Mouse (Mus musculus) forebrain, embryonic 16.5 days (tissue): ENCODE results near the gene Slc4a4. TPM values are rescaled to one million over a fixed set of nuclear protein-coding genes. Genes with fewer than 3 reads are reported as not detected.

Experiments used
- ATAC-seq: fragments of 200-750 bp; cut with Nextera tagmentation; 2 replicates; pipeline ENCODE4 v1.8.0; 2017; ENCODE audit warnings: mild to moderate bottlenecking, moderate library complexity
- H3K27ac ChIP-seq: fragments of 300-500 bp; sonication (generic); 2 replicates; pipeline ENCODE4 v1.5.1; 2014; ENCODE audit warnings: low read length, control low read depth
- H3K27me3 ChIP-seq: fragments of 300-500 bp; sonication (generic); replicated peaks from 2 replicates; pipeline ENCODE4 v1.6.1; 2014; ENCODE audit warnings: low read length; ENCODE audit not compliant: control insufficient read depth, insufficient read depth
- H3K36me3 ChIP-seq: fragments of 300-500 bp; sonication (generic); 2 replicates; pipeline ENCODE4 v1.6.1; 2014; ENCODE audit not compliant: control insufficient read depth, insufficient read depth
- H3K4me1 ChIP-seq: fragments of 300-500 bp; sonication (generic); replicated peaks from 2 replicates; pipeline ENCODE4 v1.6.1; 2014; ENCODE audit warnings: low read length; ENCODE audit not compliant: control insufficient read depth, insufficient read depth
- H3K4me2 ChIP-seq: fragments of 300-500 bp; sonication (generic); 2 replicates; pipeline ENCODE4 v1.6.1; 2014; ENCODE audit warnings: mild to moderate bottlenecking, low read length, control low read depth
- H3K4me3 ChIP-seq: fragments of 300-500 bp; sonication (generic); replicated peaks from 2 replicates; pipeline ENCODE4 v1.5.1; 2014; ENCODE audit warnings: mild to moderate bottlenecking, low read length, control low read depth
- H3K9ac ChIP-seq: fragments of 300-500 bp; sonication (generic); replicated peaks from 2 replicates; pipeline ENCODE4 v1.6.1; 2014; ENCODE audit warnings: low read depth, low read length, control low read depth
- H3K9me3 ChIP-seq: fragments of 300-500 bp; sonication (generic); 2 replicates; pipeline ENCODE4 v1.6.1; 2016; ENCODE audit warnings: low read length; ENCODE audit not compliant: control insufficient read depth
- whole genome bisulfite sequencing: fragments of 180-500 bp; shearing (Covaris S2); extraction: QIAGEN DNeasy Blood & Tissue Kit; methylation state at CpG from one replicate; pipeline ENCODE4 v1.1.7; 2014; 5-methylcytosine and 5-hydroxymethylcytosine counted together
- polyA plus RNA-seq: library from polyadenylated mRNA; unstranded; fragments of >200 nt; fragmentation: Nextera tagmentation; extraction: Ambion mirVana; gene quantifications from 2 replicates; pipeline ENCODE4 v1.2.1, GENCODE M21; 2015

Slc4a4 gene
- polyA plus RNA-seq, 1 experiment from 2014 or later = 3.8 TPM

DNA sequence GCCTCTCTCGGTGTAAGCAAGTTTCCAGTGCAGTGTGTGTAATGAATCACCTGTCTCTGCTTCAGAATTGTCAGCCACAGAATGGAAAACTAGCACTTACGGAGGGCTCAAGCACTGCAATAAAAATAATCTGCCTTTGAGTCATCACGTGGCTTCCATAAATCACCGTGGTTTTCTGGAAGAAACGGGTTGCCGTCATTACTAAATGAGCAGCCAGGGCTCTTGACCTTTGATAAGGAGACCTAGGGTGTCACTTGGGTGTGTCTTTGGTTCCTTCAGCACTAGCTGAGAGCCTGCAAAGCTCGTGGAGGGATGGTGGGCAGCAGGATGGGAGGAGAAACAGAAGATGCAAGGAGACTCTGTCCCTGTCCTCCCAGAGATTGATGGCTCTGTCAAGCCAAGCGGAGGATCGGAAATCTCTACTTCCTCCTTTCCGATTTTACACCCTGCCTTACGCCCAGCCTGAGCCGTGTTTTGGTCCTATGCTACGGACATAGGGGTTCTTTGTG is 260.7 kb downstream of the Slc4a4 start:
- Histone ChIP-seq H3K27ac (no peak overlapping the region), H3K9ac (no peak overlapping the region), H3K27me3 (no peaks in the 10 kb centered on the region), H3K4me1 (0 out of 2 replicates have a peak, but pooled peaks cover 4% of the 10 kb centered on the region), H3K4me2 (no peak overlapping the region), H3K4me3 (no peak overlapping the region), H3K9me3 (no peaks in the 10 kb centered on the region), H3K36me3 (no peaks in the 10 kb centered on the region)
- 89% methylated on average over 13 of the region's 13 CpGs for WGBS
- ATAC-seq = no peak

DNA sequence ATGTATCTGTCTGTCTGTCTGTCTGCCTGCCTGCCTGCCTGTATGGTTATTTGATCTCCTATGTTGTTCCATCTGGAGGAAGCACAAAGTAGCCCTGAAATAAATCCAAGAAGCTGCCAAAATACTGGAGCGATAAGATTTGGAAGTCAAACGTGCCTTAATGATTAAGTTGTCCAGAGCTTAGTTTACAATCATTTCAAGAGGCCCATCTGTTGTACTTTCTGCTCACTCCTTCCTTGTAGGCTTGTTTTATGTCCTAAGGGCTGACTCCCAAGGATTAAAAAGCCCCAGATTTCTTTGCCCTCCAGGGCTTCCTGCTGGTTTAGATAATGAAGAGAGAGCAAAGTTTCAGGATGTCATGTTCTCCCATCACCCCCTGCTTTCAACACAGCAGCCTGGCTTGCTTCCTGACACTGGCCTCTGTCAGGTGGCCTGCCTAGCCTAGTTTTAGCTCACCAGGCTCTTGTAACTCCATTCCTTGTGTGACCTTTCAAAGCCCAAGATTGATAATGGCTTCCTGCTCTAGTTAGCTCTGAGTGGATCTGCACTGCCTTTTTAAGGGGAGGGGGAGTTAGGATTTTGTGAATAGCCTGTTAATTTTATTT is 262.9 kb downstream of the Slc4a4 start:
- Histone ChIP-seq H3K4me2 (no peak overlapping the region), H3K4me1 (0 out of 2 replicates have a peak, but pooled peaks cover 4% of the 10 kb centered on the region), H3K27ac (no peak overlapping the region), H3K9ac (no peak overlapping the region), H3K4me3 (no peak overlapping the region), H3K9me3 (no peaks in the 10 kb centered on the region), H3K36me3 (no peaks in the 10 kb centered on the region), H3K27me3 (no peaks in the 10 kb centered on the region)
- WGBS = 29% methylated on average over 2 of the region's 2 CpGs
- peak; percentile 59 for ATAC-seq

DNA sequence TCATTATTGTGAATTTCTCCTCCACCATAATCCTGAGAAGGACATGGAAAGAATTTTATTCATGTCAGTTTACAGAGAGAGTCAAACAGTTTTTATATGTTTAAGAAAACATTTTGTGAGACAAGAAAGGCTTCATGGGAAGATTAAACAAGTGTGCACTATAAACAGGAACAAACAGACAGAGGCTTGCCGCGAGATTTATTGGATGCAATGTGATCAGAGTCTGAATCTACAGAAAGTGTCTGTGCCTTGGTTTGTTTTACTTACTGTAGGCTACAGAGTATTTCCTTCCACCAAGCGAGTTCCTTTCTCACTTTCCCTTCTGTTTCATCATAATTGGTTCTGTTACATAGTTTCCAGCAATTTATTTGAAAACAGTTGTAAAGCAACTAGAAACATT is 264.5 kb downstream of the Slc4a4 start:
- H3K9ac ChIP-seq = no peak overlapping the region
- H3K4me2 ChIP-seq = no peak overlapping the region
- no peaks in the 10 kb centered on the region for H3K36me3 ChIP-seq
- 76% methylated on average over 3 of the region's 3 CpGs for WGBS
- no peak for ATAC-seq
- no peaks in the 10 kb centered on the region for H3K9me3 ChIP-seq
- no peaks in the 10 kb centered on the region for H3K27me3 ChIP-seq
- H3K4me1 ChIP-seq = 0 out of 2 replicates have a peak, but pooled peaks cover 2% of the 10 kb centered on the region
- H3K4me3 ChIP-seq = no peak overlapping the region
- H3K27ac ChIP-seq = no peak overlapping the region

DNA sequence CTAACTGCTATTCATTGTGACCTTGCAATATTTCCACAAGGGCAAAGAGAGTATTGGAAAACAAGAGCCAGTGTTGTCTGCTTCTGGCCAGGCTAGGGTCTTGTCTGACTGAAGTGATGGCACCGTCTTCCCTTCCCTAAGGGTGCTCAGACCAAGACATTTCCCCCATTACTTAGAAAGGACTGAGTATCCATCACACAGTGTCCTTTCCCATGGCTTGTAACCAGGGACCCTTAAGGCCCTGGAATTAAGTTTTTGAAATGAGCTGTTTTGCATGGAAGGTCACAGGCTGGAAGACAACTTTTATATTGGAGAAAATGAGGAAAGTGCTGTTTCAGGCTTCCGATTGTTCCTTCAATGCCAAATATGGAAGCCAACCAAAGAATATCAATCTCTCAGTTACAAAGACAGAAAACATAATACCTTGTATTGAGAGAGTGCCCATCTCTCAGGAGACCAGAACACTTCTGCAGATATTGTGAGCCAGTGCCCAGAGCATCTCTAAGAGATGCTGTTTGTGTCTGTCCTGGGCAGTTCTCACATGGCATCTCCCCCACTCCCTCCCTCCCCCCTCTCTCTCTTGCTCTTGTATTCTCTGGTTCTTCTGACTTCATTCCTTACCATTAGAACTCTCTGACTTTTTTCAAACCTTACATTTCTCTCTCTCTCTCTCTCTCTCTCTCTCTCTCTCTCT is 284.6 kb downstream of the Slc4a4 start:
- H3K27ac ChIP-seq = no peak overlapping the region
- ATAC-seq = no peak

DNA sequence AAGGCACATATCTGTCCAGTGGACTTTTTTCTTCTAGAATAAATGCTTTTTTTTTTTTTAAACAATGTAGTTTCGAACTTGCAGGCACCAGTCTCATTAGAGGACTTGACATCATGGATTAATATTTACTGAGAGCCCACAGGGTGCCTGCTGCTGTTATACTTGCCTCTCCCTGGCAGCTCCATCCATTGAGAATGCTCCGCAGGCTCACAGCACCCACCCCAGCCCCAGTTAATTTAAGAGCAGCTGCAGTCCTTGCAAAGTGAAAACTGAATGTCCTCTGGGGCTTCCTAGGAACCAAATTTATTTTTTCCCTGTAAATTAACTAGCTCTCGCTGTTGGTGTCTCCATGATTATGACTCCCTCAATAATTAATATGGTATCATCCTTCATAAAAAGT is 303.4 kb downstream of the Slc4a4 start:
- Histone ChIP-seq H3K27me3 (no peaks in the 10 kb centered on the region), H3K4me2 (no peak overlapping the region), H3K9ac (no peak overlapping the region), H3K27ac (no peak overlapping the region), H3K4me1 (no peaks in the 10 kb centered on the region), H3K4me3 (no peak overlapping the region), H3K9me3 (no peaks in the 10 kb centered on the region), H3K36me3 (no peaks in the 10 kb centered on the region)
- ATAC-seq = no peak
- 35% methylated on average over 3 of the region's 3 CpGs for WGBS

More for the DNA sequence above, 284.6 kb downstream of the Slc4a4 start:
- H3K9ac ChIP-seq = no peak overlapping the region
- H3K9me3 ChIP-seq = no peaks in the 10 kb centered on the region
- no peak overlapping the region for H3K4me3 ChIP-seq
- H3K4me2 ChIP-seq = no peak overlapping the region
- no peaks in the 10 kb centered on the region for H3K27me3 ChIP-seq
- H3K4me1 ChIP-seq = no peaks in the 10 kb centered on the region
- H3K36me3 ChIP-seq = no peaks in the 10 kb centered on the region
- 90% methylated on average over 2 of the region's 2 CpGs for whole genome bisulfite sequencing

DNA sequence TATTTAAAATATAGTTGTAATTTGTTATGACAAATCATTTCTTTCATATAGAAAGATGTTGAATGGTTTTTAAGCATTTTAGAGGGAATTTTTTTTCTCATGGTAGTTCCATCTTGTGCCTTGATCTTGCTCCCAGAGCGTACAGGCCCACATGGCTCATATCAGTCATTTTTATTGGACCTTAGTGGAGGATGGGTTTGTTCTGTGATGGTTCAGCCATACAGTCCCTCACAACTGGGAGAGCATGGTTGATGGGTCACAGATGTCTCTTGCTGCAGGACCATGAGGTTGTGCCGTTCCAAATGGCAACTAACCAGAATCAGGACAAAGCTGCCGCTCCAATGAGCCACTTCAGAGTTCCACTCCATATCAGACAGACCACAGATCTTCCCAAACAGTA is 308.0 kb downstream of the Slc4a4 start:
- H3K27ac ChIP-seq = no peak overlapping the region
- no peaks in the 10 kb centered on the region for H3K9me3 ChIP-seq
- 97% methylated on average over 3 of the region's 3 CpGs for WGBS
- no peak for ATAC-seq
- H3K9ac ChIP-seq = no peak overlapping the region
- no peaks in the 10 kb centered on the region for H3K27me3 ChIP-seq
- no peaks in the 10 kb centered on the region for H3K36me3 ChIP-seq
- H3K4me3 ChIP-seq = no peak overlapping the region
- H3K4me1 ChIP-seq = no peaks in the 10 kb centered on the region
- no peak overlapping the region for H3K4me2 ChIP-seq

DNA sequence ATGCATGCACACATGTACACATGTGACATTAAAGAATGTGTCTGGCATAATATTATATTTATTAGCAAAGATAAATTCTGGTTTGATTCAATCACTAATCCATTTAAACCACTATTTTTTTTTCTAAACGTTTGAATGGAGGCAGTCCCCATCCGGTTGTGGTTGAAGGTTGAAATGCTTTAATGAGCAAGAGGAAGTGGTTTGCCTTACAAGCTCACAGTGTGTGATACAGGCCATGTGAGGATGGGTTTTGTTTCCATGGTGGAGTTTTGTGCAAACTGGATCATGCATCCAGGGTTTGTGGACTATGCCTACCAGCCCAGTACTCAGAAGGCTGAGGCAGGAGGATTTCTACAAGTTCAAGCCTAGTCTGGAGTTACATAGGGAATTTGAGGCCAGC is 311.9 kb downstream of the Slc4a4 start:
- Histone ChIP-seq H3K27ac (no peak overlapping the region), H3K9ac (no peak overlapping the region), H3K27me3 (no peaks in the 10 kb centered on the region), H3K4me2 (no peak overlapping the region), H3K9me3 (no peaks in the 10 kb centered on the region), H3K36me3 (no peaks in the 10 kb centered on the region), H3K4me1 (no peaks in the 10 kb centered on the region), H3K4me3 (no peak overlapping the region)
- ATAC-seq = no peak
- WGBS = 79% methylated on average over 2 of the region's 2 CpGs

DNA sequence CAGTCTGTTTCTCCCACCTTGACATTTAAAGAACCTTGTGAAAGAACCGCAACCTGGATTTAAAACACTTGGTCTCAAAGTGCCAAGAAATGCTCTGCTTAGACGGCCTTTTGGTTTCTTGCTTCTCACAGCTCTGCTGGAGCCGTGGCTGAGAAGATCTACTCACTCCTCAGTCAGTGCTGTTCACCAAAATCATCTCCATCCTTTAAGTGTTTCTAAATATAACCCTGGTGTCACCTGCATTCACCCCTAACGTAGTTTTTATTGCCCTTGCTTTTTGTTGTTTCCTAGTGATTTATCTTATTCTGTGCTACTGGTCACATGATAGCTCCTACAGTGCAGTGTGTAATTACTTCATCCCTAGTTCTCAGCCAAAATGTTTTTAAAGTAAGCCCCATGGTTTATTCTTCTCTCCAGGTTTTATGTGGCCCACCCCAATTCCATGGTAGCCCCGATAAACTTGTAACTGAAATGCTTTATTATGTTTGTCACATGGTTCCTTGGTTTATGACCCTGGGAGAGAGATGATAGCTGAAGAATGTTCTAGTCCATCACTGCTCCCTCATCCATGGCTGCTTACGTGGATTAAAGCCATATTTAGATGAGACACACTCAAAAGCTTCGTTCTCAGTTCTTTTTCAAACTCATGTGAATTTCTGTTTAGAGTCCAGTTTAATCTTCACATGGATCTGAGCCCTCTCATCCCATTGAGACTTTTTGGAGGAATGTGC is 323.5 kb downstream of the Slc4a4 start:
- no peak overlapping the region for H3K4me3 ChIP-seq
- ATAC-seq = no peak
- H3K4me1 ChIP-seq = no peaks in the 10 kb centered on the region
- no peaks in the 10 kb centered on the region for H3K9me3 ChIP-seq
- H3K27ac ChIP-seq = no peak overlapping the region
- H3K9ac ChIP-seq = no peak overlapping the region
- H3K36me3 ChIP-seq = no peaks in the 10 kb centered on the region
- H3K4me2 ChIP-seq = no peak overlapping the region
- WGBS = 88% methylated on average over 7 of the region's 7 CpGs
- no peaks in the 10 kb centered on the region for H3K27me3 ChIP-seq

DNA sequence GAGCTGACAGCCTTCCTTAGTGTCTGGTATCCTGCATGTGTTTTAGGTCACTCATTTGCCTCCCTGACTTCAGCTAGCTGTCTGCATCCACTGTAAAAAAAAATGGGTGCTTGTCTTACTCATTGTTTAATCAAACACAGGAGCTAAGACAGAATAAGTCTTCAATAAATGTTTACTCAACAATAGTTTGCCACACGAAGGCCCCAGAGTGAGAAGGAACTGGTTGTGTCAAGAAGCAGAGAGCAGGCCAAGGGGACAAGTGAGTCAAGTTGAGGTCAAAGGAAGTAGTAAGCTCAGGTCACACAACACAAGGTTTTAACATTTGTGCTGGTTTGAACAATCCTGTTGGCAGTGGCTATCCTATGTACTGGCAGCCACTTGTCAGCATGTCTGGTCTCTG is 324.4 kb downstream of the Slc4a4 start:
- Histone ChIP-seq H3K4me2 (no peak overlapping the region), H3K4me3 (no peak overlapping the region), H3K9ac (no peak overlapping the region), H3K27ac (no peak overlapping the region), H3K36me3 (no peaks in the 10 kb centered on the region), H3K4me1 (no peaks in the 10 kb centered on the region), H3K9me3 (no peaks in the 10 kb centered on the region), H3K27me3 (no peaks in the 10 kb centered on the region)
- 78% methylated on average over 1 of the region's 1 CpGs for WGBS
- ATAC-seq = no peak
